Mouse (Mus musculus) lung, embryonic 15.5 days (tissue): ENCODE results near the gene Cltb. TPM values are rescaled to one million over a fixed set of nuclear protein-coding genes. Genes with fewer than 3 reads are reported as not detected.

ENCODE experiments used
- ATAC-seq: fragments of 200-750 bp; cut with Nextera tagmentation; 2 replicates; pipeline ENCODE4 v1.8.0; 2017; ENCODE audit warnings: moderate number of reproducible peaks, borderline replicate concordance; ENCODE audit not compliant: low FRiP score, low TSS enrichment; ENCODE audit errors: extremely low read depth
- H3K27ac ChIP-seq: fragments of 300-500 bp; sonication (generic); 2 replicates; pipeline ENCODE4 v1.5.1; 2015; ENCODE audit warnings: moderate library complexity, mild to moderate bottlenecking, inconsistent platforms
- H3K27me3 ChIP-seq: fragments of 300-500 bp; sonication (generic); 2 replicates; pipeline ENCODE4 v1.6.1; 2015; ENCODE audit warnings: inconsistent platforms
- H3K36me3 ChIP-seq: fragments of 300-500 bp; sonication (generic); 2 replicates; pipeline ENCODE4 v1.6.1; 2015; ENCODE audit warnings: inconsistent platforms
- H3K4me1 ChIP-seq: fragments of 300-500 bp; sonication (generic); 2 replicates; pipeline ENCODE4 v1.6.1; 2015; ENCODE audit warnings: inconsistent platforms
- H3K4me2 ChIP-seq: fragments of 300-500 bp; sonication (generic); 2 replicates; pipeline ENCODE4 v1.6.1; 2015; ENCODE audit warnings: inconsistent platforms, mild to moderate bottlenecking, moderate library complexity
- H3K4me3 ChIP-seq: fragments of 300-500 bp; sonication (generic); 2 replicates; pipeline ENCODE4 v1.5.1; 2015; ENCODE audit warnings: mild to moderate bottlenecking, inconsistent platforms
- H3K9ac ChIP-seq: fragments of 300-500 bp; sonication (generic); 2 replicates; pipeline ENCODE4 v1.6.1; 2015; ENCODE audit warnings: inconsistent platforms
- H3K9me3 ChIP-seq: fragments of 300-500 bp; sonication (generic); 2 replicates; pipeline ENCODE4 v1.6.1; 2016; ENCODE audit warnings: inconsistent platforms
- whole genome bisulfite sequencing: fragments of 180-500 bp; shearing (Covaris S2); methylation state at CpG from one replicate; pipeline ENCODE4 v1.1.7; 2015; 5-methylcytosine and 5-hydroxymethylcytosine counted together
- polyA plus RNA-seq: library from polyadenylated mRNA; unstranded; fragments of >200 nt; fragmentation: Nextera tagmentation; extraction: Ambion mirVana; gene quantifications from 2 replicates; pipeline ENCODE4 v1.2.1, GENCODE M21; 2015

Gene Cltb
- polyA plus RNA-seq, 1 experiment from 2014 or later: 45.1 TPM

DNA sequence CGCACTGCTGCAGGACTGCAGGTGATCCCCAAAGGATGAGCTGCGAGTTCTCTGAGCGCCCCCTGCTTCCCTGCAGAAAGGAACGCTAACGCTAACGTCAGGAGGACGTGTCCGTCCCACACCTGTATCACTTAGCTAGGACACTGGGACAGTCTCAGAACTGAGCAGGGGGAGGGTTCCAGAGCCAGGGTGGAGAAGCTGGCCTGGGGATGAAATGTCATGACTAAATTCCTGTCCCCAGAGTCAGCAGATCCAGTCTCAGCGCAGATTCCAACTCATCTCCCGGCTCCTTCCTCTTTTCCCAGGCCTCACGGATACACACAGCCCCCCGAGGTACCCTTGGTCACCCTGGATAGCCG, 552 bp downstream of the Cltb start:
- peaks cover 17% of the 10 kb centered on the region; the same call in 1 of the 2 replicates for H3K4me1 ChIP-seq
- H3K27ac ChIP-seq: peak overlapping the region; percentile 29; the same call in 1 of the 2 replicates
- no peak for ATAC-seq
- peak overlapping the region; percentile 72 for H3K4me3 ChIP-seq
- peak overlapping the region; percentile 97 for H3K4me2 ChIP-seq
- WGBS: 11% methylated on average over 13 of the region's 13 CpGs
- H3K27me3 ChIP-seq: no peaks in the 10 kb centered on the region
- H3K9ac ChIP-seq: peak overlapping the region; percentile 72
- no peaks in the 10 kb centered on the region for H3K36me3 ChIP-seq
- H3K9me3 ChIP-seq: no peaks in the 10 kb centered on the region

DNA sequence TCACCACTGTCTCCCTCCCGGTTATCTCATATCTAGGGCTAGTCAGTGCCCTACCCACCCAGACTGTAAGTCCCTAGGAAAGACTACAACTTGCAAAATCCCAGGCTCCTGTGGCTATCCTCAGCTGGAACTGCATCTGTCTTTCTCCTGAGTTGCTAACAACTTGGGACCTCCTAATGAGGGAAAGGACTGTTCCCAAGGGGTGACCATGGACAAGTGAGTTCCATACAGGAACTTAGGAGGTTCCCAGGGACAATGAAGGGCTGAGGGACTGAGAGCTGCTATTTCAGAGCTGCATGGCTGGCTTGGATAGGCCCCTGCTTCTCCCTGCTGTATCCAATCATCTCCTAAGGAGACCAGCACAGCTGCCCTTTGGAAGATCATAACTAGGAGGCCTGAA, 1.8 kb downstream of the Cltb start:
- no peaks in the 10 kb centered on the region for H3K36me3 ChIP-seq
- H3K27ac ChIP-seq: no peak overlapping the region
- H3K4me3 ChIP-seq: no peak overlapping the region
- H3K4me1 ChIP-seq: peaks cover 17% of the 10 kb centered on the region; the same call in 1 of the 2 replicates
- ATAC-seq: no peak
- WGBS: 28% methylated on average over 1 of the region's 1 CpGs
- no peak overlapping the region for H3K9ac ChIP-seq
- H3K4me2 ChIP-seq: no peak overlapping the region
- H3K9me3 ChIP-seq: no peaks in the 10 kb centered on the region
- no peaks in the 10 kb centered on the region for H3K27me3 ChIP-seq

DNA sequence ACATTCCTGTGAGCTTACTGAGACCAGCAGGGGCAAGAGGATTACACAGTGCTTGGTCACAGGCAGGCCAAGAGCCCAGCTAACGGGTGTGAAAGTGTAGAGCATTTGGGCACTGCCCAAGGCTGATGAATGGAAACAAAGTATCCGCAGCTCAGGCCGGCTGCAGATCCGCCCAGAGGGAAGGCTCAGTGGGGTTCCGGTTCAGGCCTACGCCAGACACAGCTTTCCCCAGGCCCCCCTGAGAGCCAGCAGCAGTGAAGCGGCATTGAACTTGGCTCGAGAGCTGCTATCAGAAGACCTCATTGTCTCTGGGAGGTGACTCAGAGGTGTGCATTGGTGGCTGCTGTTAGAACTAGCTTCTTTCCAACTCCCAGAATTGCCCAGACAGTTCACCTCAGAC, 2.5 kb downstream of the Cltb start:
- no peak overlapping the region for H3K4me3 ChIP-seq
- no peak overlapping the region for H3K4me2 ChIP-seq
- H3K9ac ChIP-seq: no peak overlapping the region
- H3K27me3 ChIP-seq: no peaks in the 10 kb centered on the region
- H3K9me3 ChIP-seq: no peaks in the 10 kb centered on the region
- no peak overlapping the region for H3K27ac ChIP-seq
- ATAC-seq: no peak
- peaks cover 17% of the 10 kb centered on the region; the same call in 1 of the 2 replicates for H3K4me1 ChIP-seq
- WGBS: 35% methylated on average over 8 of the region's 8 CpGs
- H3K36me3 ChIP-seq: no peaks in the 10 kb centered on the region

DNA sequence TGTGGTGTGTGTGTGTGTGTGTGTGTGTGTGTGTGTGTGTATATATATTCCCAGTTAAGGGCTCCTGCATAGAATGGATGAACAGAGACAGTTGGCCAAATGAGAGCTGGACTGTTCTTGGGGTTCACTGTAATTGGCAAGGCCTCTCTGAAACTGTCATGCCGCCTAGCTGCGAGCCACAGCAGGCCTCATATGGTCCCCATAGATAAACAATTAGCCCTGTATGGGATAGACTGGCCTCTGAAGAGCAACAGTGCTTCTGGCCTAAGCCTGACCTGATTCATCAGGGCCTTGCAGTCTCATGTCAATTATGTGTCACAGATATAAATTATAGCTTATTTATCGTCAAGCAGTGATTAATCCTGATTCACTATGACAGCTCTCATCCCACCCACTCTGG, 3.1 kb downstream of the Cltb start:
- Histone ChIP-seq H3K4me2 (no peak overlapping the region), H3K4me3 (no peak overlapping the region), H3K27me3 (no peaks in the 10 kb centered on the region), H3K9me3 (no peaks in the 10 kb centered on the region), H3K9ac (no peak overlapping the region), H3K36me3 (no peaks in the 10 kb centered on the region), H3K27ac (no peak overlapping the region), H3K4me1 (peaks cover 17% of the 10 kb centered on the region; the same call in 1 of the 2 replicates)
- WGBS: 61% methylated on average over 3 of the region's 3 CpGs
- no peak for ATAC-seq

DNA sequence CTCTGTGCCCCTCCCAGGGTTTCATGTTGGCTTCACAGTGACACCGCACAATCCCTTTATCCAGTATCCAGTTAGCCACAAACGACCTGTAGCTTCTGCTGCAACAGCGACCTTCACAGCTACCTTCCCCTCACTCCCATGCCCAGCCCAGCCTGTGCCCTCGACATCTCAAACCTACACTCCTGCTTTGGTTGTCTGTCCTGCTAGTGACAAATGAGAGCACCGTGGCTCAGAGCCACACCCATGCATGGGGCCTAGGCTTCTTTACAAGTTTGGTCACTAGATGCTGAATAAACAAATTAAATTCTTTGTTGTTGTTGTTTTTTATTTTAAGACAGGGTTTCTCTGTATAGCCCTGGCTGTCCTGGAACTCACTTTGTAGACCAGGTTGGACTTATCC, 3.9 kb downstream of the Cltb start:
- Histone ChIP-seq H3K4me2 (no peak overlapping the region), H3K9me3 (no peaks in the 10 kb centered on the region), H3K4me1 (peaks cover 17% of the 10 kb centered on the region; the same call in 1 of the 2 replicates), H3K36me3 (no peaks in the 10 kb centered on the region), H3K27ac (no peak overlapping the region), H3K27me3 (no peaks in the 10 kb centered on the region), H3K9ac (no peak overlapping the region), H3K4me3 (no peak overlapping the region)
- no peak for ATAC-seq
- WGBS: 53% methylated on average over 5 of the region's 5 CpGs

DNA sequence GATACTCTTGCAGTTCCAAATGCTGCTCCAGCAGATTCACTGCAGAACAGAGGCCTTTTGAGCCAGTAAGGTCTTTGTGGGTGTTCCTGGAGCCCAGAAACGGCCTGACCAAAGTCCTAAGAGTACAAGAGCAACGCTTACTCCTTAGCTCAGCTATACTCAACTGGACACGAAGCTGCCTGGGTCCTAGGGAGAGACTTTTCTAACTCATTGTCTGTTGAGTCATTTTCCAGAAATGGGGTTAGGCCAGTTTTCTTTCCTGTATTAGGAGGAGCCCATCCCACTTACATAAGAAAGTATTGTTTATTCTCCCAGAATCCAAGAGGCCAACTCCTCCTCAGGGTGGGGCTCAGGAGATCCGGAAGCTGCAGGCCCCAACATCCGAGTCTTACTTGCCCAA, 5.7 kb downstream of the Cltb start:
- Histone ChIP-seq H3K9ac (no peak overlapping the region), H3K4me2 (no peak overlapping the region), H3K4me1 (0 out of 2 replicates have a peak, but pooled peaks cover 6% of the 10 kb centered on the region), H3K27me3 (no peaks in the 10 kb centered on the region), H3K27ac (no peak overlapping the region), H3K4me3 (no peak overlapping the region), H3K36me3 (no peaks in the 10 kb centered on the region), H3K9me3 (no peaks in the 10 kb centered on the region)
- 67% methylated on average over 5 of the region's 5 CpGs for WGBS
- ATAC-seq: no peak

DNA sequence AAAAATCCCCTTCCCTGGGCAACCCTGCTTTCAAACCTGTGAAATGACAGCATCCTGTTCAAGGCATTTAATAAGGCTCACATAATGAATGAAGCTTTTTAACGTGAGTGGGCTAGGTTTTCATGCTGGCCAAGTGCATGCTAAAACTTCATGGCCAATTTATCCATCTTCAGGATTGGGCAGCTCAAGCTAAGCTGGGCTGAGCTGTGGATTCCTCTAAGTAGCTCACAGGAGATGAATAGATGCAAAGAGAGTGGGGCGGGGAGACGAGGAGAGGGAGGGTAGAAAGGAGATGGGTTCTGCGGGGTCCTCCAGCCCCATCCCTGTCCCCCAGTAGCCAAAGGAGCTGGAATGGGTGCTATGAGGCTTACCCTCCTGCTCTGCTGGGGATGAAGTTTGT, 6.9 kb downstream of the Cltb start:
- Histone ChIP-seq H3K4me1 (0 out of 2 replicates have a peak, but pooled peaks cover 3% of the 10 kb centered on the region), H3K9ac (no peak overlapping the region), H3K27me3 (no peaks in the 10 kb centered on the region), H3K4me2 (no peak overlapping the region), H3K36me3 (no peaks in the 10 kb centered on the region), H3K4me3 (no peak overlapping the region), H3K27ac (no peak overlapping the region), H3K9me3 (no peaks in the 10 kb centered on the region)
- ATAC-seq: no peak
- 64% methylated on average over 4 of the region's 4 CpGs for WGBS

DNA sequence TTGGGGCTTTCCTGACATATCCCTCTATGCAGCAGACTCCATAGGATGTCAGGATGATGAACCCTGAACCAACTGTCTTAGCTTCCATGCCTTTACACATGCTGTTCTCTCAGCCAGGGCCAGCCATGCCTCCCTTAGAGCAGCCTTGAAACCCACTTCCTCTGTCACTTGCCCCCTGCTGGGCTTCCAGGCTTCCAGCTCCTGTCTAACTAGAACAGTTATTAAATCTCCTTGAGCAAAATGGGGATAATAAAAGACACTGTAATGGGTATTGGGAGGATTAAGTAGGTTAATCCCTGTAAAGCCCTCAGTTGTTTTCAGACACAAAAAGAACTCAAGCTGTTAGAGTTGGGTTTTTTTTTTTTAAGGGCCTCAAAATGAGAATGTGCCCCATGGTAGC, 7.6 kb downstream of the Cltb start:
- H3K4me3 ChIP-seq: no peak overlapping the region
- no peak overlapping the region for H3K9ac ChIP-seq
- no peaks in the 10 kb centered on the region for H3K36me3 ChIP-seq
- no peak for ATAC-seq
- H3K4me1 ChIP-seq: 0 out of 2 replicates have a peak, but pooled peaks cover under 1% of the 10 kb centered on the region
- H3K9me3 ChIP-seq: no peaks in the 10 kb centered on the region
- H3K4me2 ChIP-seq: no peak overlapping the region
- no peaks in the 10 kb centered on the region for H3K27me3 ChIP-seq
- no peak overlapping the region for H3K27ac ChIP-seq

DNA sequence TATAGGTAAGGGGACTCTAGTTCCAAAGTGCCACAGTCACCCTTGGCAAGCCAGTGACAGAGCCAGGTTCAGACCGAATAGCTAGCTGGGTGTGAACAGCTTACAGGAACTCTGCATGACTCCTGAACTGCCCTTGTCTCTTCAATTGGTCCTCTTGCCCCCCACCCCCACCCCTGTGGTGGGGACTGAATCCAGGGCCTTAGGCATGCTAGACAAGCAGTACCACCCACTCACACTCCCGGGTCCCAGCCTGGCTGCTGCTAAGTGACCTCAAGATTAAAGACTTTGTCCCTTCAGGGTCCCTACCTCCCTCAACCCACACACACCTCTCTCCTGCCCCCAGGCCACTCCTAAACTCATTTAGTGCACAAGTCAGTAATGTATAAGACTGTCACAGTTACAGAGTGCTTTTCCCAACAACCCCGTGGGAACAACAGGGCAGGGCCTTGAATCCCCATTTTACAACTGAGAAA, 8.5 kb downstream of the Cltb start:
- ATAC-seq: no peak

DNA sequence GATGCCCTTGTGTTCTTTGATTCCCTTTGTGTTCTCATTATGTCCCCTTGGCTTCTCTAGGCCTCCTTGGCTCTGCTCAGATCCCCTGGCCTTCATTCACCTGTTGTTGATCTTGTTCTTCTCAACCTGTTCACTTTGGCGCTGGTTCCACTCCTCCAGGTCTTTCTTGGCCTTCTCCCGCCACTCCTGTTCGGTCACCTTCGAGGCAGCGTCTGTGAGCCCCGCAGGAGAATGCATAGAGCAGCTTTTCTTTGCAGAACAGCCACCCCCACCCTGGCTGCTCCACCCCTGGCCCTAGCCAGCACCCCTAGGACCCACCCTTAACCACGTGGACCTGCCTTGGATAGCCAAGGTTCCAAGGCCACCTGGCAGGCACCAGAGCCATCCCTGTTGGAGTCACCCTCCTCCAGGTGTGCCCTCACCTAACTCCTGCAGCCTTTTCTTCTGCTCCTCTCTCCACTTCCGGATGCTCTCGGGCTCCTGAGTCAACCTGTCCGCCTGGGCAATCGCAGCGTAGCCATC, 12.5 kb downstream of the Cltb start:
- peaks cover 7% of the 10 kb centered on the region; the same call in 1 of the 2 replicates for H3K4me1 ChIP-seq
- no peak overlapping the region for H3K4me3 ChIP-seq
- H3K9me3 ChIP-seq: no peaks in the 10 kb centered on the region
- WGBS: 88% methylated on average over 12 of the region's 12 CpGs
- H3K27me3 ChIP-seq: no peaks in the 10 kb centered on the region
- H3K9ac ChIP-seq: no peak overlapping the region
- ATAC-seq: no peak
- no peaks in the 10 kb centered on the region for H3K36me3 ChIP-seq
- no peak overlapping the region for H3K27ac ChIP-seq
- H3K4me2 ChIP-seq: no peak overlapping the region

More for the DNA sequence above, 8.5 kb downstream of the Cltb start:
- Histone ChIP-seq H3K27ac (no peak overlapping the region), H3K9ac (no peak overlapping the region), H3K4me1 (no peaks in the 10 kb centered on the region), H3K36me3 (no peaks in the 10 kb centered on the region), H3K4me3 (no peak overlapping the region), H3K9me3 (no peaks in the 10 kb centered on the region), H3K27me3 (no peaks in the 10 kb centered on the region), H3K4me2 (no peak overlapping the region)
- 59% methylated on average over 3 of the region's 3 CpGs for WGBS

DNA sequence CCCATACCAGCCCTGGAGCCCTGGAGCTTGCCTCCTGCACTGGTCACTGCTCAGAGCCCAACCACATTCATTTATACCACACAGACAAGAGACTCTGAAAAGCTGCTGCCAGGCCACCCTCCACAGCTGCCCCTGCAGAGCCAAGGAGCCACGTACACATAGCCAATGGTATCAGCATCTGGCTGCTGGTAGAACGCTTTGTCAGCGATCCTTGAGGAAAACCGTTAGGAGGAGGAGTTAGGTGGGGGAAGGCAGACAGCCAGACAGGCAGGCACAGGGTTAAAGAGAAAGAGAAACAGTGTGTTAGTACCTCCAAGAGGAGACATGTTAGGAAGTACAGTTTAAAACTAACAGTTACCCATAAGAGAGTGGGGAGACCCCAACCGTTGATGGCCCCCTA, 14.3 kb downstream of the Cltb start:
- Histone ChIP-seq H3K4me1 (peaks cover 7% of the 10 kb centered on the region; the same call in 1 of the 2 replicates), H3K27ac (no peak overlapping the region; the same call in 1 of the 2 replicates), H3K36me3 (peaks cover 7% of the 10 kb centered on the region; the same call in 1 of the 2 replicates), H3K27me3 (no peaks in the 10 kb centered on the region), H3K9ac (no peak overlapping the region), H3K4me3 (no peak overlapping the region), H3K9me3 (no peaks in the 10 kb centered on the region), H3K4me2 (no peak overlapping the region)
- no peak for ATAC-seq
- 42% methylated on average over 5 of the region's 5 CpGs for WGBS

DNA sequence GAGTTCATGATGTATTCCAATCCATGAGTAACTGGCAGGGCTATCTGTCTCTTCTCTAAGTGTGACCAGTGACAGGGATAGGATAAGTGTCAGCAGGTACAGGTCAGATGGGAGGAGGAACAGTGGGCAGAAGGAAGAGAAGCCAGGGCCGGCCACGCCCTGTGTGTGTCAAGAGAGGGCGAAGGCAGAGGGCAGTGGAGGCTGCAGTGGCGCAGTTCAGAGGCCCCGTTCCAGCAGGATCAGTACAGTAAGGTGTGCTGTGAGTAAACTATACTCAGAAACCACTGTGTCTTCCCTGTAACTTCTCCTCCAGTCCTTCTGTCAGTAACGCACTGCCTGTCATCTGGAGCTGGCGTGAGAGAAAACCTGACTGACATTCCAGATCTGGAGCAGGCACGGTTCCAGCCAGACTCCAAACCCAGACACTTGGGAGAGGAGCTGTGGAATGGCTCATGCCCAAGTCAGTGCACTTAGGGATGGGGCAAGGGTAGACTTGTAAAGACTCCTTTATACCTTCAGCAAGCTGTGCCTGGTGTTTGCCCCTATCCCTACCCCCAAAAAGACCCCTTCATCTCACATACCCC, 14.9 kb downstream of the Cltb start:
- Histone ChIP-seq H3K4me2 (no peak overlapping the region), H3K9ac (no peak overlapping the region), H3K4me1 (peaks cover 13% of the 10 kb centered on the region), H3K27me3 (no peaks in the 10 kb centered on the region), H3K27ac (no peak overlapping the region; the same call in 1 of the 2 replicates), H3K4me3 (no peak overlapping the region), H3K36me3 (peaks cover 7% of the 10 kb centered on the region; the same call in 1 of the 2 replicates), H3K9me3 (no peaks in the 10 kb centered on the region)
- 69% methylated on average over 8 of the region's 8 CpGs for WGBS
- ATAC-seq: no peak
